Mouse (Mus musculus) left cerebral cortex, adult 2 months (tissue): ENCODE results near the gene Sfxn2. TPM values are rescaled to one million over a fixed set of nuclear protein-coding genes. Genes with fewer than 3 reads are reported as not detected.
A peak's percentile ranks its signal among the peaks of the same experiment; 100 is the strongest.

Experiments used
- DNase-seq, 2 experiments: peaks; one replicate each; pipeline ENCODE4 v3.0.0; 2021 to 2022; ENCODE audit warnings: low spot score in 2 of 2, mixed read lengths in 1 of 2; ENCODE audit errors: extremely low spot score in 1 of 2
- H3K27ac ChIP-seq: fragments of 200-600 bp; 2 replicates; pipeline ENCODE4 v1.8.1; 2022
- H3K4me3 ChIP-seq: fragments of 200-600 bp; 2 replicates; pipeline ENCODE4 v1.8.1; 2022
- CTCF ChIP-seq: fragments of 200-600 bp; IDR thresholded peaks from 2 replicates; pipeline ENCODE4 v1.8.1; 2022; ENCODE audit warnings: antibody characterized with exemption, mild to moderate bottlenecking, moderate library complexity
- intact Hi-C: fragments of 180-260 bp; cut with DNase I; formaldehyde crosslinking; loops from one replicate; pipeline ENCODE4 v1.15.1; 2025
- long read RNA-seq, 2 experiments: library from polyadenylated mRNA; stranded (forward); transcript quantifications; one replicate each; pipeline ENCODE4 v2.0.0; 2021; ENCODE audit warnings: borderline mapping rate in 2 of 2
- total RNA-seq, 2 experiments: library from RNA; stranded (reverse); gene quantifications; 2 replicates each; pipeline ENCODE4 v1.2.3; 2021

The Sfxn2 gene
- 1 to 10 TPM; 4.6 to 7.4 TPM for total RNA-seq
- long read RNA-seq, experiment 1, partial matches to known transcripts = 0 of 2 reads
- long read RNA-seq, experiment 1, other reads (novel, unspliced or antisense) = 2 of 2 reads
- long read RNA-seq, experiment 2, partial matches to known transcripts = 0 of 3 reads
- long read RNA-seq, experiment 2, other reads (novel, unspliced or antisense) = 2 of 3 reads

- intact Hi-C loops = loop anchor here (2.0 kb wide), 1 partner anchor 70 kb away; no protein-coding TSS in a partner anchor
- TF ChIP-seq CTCF = peak; percentile 31
- peak within 1 kb of the TSS; percentile 85 for H3K4me3 ChIP-seq
- H3K27ac ChIP-seq = peak within 1 kb of the TSS; percentile 93
- DNase-seq = peak; percentile 92 to 94
Observed at GRCm38 (mm10) chr19:46572951-46573937, at the start of gene Sfxn2, which contains the start of gene Arl3. Gene Sfxn2 (plus strand): TSS chr19:46573365. Gene Arl3 (minus strand): TSS chr19:46573198.

- intact Hi-C loops = loop anchor here (1.0 kb wide), 1 partner anchor 21 kb away; no protein-coding TSS in a partner anchor
- Histone ChIP-seq H3K4me3 (peak overlapping the region; percentile 22), H3K27ac (peak overlapping the region; percentile 75)
- no peak for TF ChIP-seq CTCF
- DNase-seq = peak; percentile 71 to 75
Observed at GRCm38 (mm10) chr19:46523480-46524151, 49.5 kb upstream of the Sfxn2 start.

GRCm38 (mm10) chr19:46524152-46524544 lies 49.0 kb upstream of the Sfxn2 start:
- intact Hi-C loops = no loop called here
- H3K4me3 ChIP-seq = peak overlapping the region; percentile 22; the same call in 1 of the 2 replicates
- no peak for DNase-seq
- TF ChIP-seq CTCF = no peak
- peak overlapping the region; percentile 75 for H3K27ac ChIP-seq

GRCm38 (mm10) chr19:46524601-46525321 lies 48.4 kb upstream of the Sfxn2 start:
- Histone ChIP-seq H3K4me3 (no peak overlapping the region), H3K27ac (peak overlapping the region; percentile 75; the same call in 1 of the 2 replicates)
- no peak for DNase-seq
- intact Hi-C loops = loop anchor here (5.0 kb wide), 1 partner anchor 127 kb away; the partner anchor contains the start of genes Actr1a and Sufu
- TF ChIP-seq CTCF = peak; percentile 29

- no peak for DNase-seq
- no peak for TF ChIP-seq CTCF
- H3K27ac ChIP-seq = no peak overlapping the region
- intact Hi-C loops = loop anchor here (5.0 kb wide), 1 partner anchor 129 kb away; the partner anchor contains the start of genes Actr1a and Sufu
- H3K4me3 ChIP-seq = no peak overlapping the region
Observed at GRCm38 (mm10) chr19:46525691-46526631, 47.2 kb upstream of the Sfxn2 start.

- Histone ChIP-seq H3K27ac (peak overlapping the region; percentile 88), H3K4me3 (peak overlapping the region; percentile 42)
- intact Hi-C loops = loop anchor here (5.0 kb wide), 1 partner anchor 131 kb away; the partner anchor contains the start of genes Actr1a and Sufu
- TF ChIP-seq CTCF = no peak
- DNase-seq = no peak
Observed at GRCm38 (mm10) chr19:46527632-46528528, 45.3 kb upstream of the Sfxn2 start.

GRCm38 (mm10) chr19:46528529-46529213 lies 44.5 kb upstream of the Sfxn2 start:
- no peak for DNase-seq
- peak; percentile 23 for TF ChIP-seq CTCF
- intact Hi-C loops = loop anchor here (5.0 kb wide), 1 partner anchor 131 kb away; the partner anchor contains the start of genes Actr1a and Sufu
- Histone ChIP-seq H3K4me3 (peak overlapping the region; percentile 42), H3K27ac (peak overlapping the region; percentile 88)

- TF ChIP-seq CTCF = no peak
- intact Hi-C loops = loop anchor here (5.0 kb wide), 1 partner anchor 133 kb away; the partner anchor contains the start of genes Actr1a and Sufu
- Histone ChIP-seq H3K27ac (peak overlapping the region; percentile 88), H3K4me3 (no peak overlapping the region)
- DNase-seq = no peak
Observed at GRCm38 (mm10) chr19:46529601-46530448, 43.3 kb upstream of the Sfxn2 start.
